Mouse (Mus musculus): ENCODE data around the gene Noa1.

- TF ChIP-seq EP300 (IDR thresholded peaks at IDR 0.05; ENCODE audit: insufficient read depth, low read depth, low read length) (no peak), POLR2A (IDR thresholded peaks at IDR 0.05; ENCODE audit: insufficient read depth, low read length) (no peak)
Observed at GRCm38 (mm10) chr5:77267441-77267840, 42.4 kb downstream of the Noa1 start.
